Mouse (Mus musculus) midbrain, embryonic 16.5 days (tissue): ENCODE measurements around the gene Dst. TPM values are rescaled to one million over a fixed set of nuclear protein-coding genes. Genes with fewer than 3 reads are reported as not detected.
A peak's percentile ranks its signal among the peaks of the same experiment; 100 is the strongest.

Experiments
- ATAC-seq: fragments of 200-750 bp; cut with Nextera tagmentation; 2 replicates; pipeline ENCODE4 v1.8.0; 2017; ENCODE audit warnings: moderate TSS enrichment
- H3K27ac ChIP-seq: fragments of 300-500 bp; sonication (generic); 2 replicates; pipeline ENCODE4 v1.5.1; 2014; ENCODE audit warnings: mild to moderate bottlenecking, low read length, mixed read lengths
- H3K27me3 ChIP-seq: fragments of 300-500 bp; sonication (generic); 2 replicates; pipeline ENCODE4 v1.6.1; 2014; ENCODE audit warnings: low read depth, low read length, mixed read lengths; ENCODE audit not compliant: control insufficient read depth, insufficient read depth
- H3K36me3 ChIP-seq: fragments of 300-500 bp; sonication (generic); 2 replicates; pipeline ENCODE4 v1.6.1; 2014; ENCODE audit warnings: mild to moderate bottlenecking, low read length, moderate library complexity, mixed read lengths; ENCODE audit not compliant: control insufficient read depth, insufficient read depth
- H3K4me1 ChIP-seq: fragments of 300-500 bp; sonication (generic); 2 replicates; pipeline ENCODE4 v1.6.1; 2014; ENCODE audit warnings: mild to moderate bottlenecking, low read length, mixed read lengths; ENCODE audit not compliant: control insufficient read depth, insufficient read depth
- H3K4me2 ChIP-seq: fragments of 300-500 bp; sonication (generic); 2 replicates; pipeline ENCODE4 v1.6.1; 2014; ENCODE audit warnings: mild to moderate bottlenecking, low read length, mixed read lengths
- H3K4me3 ChIP-seq: fragments of 300-500 bp; sonication (generic); 2 replicates; pipeline ENCODE4 v1.5.1; 2014; ENCODE audit warnings: low read depth, mild to moderate bottlenecking, low read length, moderate library complexity, mixed read lengths
- H3K9ac ChIP-seq: fragments of 300-500 bp; sonication (generic); 2 replicates; pipeline ENCODE4 v1.6.1; 2014; ENCODE audit warnings: low read depth, low read length, mixed read lengths
- H3K9me3 ChIP-seq: fragments of 300-500 bp; sonication (generic); replicated peaks from 2 replicates; pipeline ENCODE4 v1.6.1; 2014; ENCODE audit warnings: mild to moderate bottlenecking, low read length, mixed read lengths; ENCODE audit not compliant: control insufficient read depth, poor library complexity, severe bottlenecking
- WGBS: fragments of 180-500 bp; shearing (Covaris S2); extraction: QIAGEN DNeasy Blood & Tissue Kit; methylation state at CpG from one replicate; pipeline ENCODE4 v1.1.7; 2014; 5-methylcytosine and 5-hydroxymethylcytosine counted together
- polyA plus RNA-seq: library from polyadenylated mRNA; unstranded; fragments of >200 nt; fragmentation: Nextera tagmentation; extraction: Ambion mirVana; gene quantifications from 2 replicates; pipeline ENCODE4 v1.2.1, GENCODE M21; 2015

The Dst gene
- polyA plus RNA-seq, 1 experiment from 2014 or later, result 36.1 TPM

DNA sequence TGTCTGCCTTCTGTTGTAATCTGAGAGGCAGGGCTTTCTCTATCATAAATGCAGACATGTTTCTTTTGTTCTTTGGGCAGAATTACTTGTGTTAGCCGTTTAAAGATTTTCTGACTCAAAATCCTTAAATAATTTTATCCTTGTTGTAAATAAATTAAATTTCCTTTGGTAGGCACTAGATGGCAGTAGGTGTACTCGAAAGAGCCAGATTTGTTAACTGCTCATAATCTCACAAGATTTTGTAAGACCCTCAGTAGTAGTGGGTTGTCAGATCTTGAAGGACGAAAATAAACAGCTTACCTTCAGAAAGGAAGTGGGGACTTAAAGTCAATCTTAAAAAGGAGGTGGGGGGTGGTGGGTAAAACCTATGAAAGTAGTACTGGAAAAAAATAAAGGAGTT lies 209.7 kb downstream of the Dst start:
- ATAC-seq, result no peak
- 46% methylated on average over 3 of the region's 3 CpGs for WGBS

DNA sequence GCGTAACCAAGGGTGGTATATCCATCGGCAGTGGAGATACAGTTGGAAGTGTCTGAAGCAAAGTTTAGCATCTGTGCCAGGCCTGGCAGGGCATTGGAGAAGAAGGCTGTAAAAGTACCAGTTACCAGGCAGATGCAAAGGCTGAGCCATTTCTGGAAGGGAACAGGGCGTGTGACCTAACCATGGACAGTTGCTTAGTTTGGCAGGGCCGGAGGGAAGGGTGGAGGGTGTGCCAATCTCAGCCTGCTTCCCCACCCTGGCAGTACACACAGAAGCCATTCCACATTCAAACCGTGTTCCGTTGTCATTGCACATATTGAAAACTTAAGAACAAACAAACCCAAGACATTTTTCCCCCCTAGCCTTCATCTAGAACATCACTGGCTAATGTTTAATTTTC lies 212.0 kb downstream of the Dst start:
- WGBS, result 94% methylated on average over 6 of the region's 6 CpGs
- Histone ChIP-seq H3K4me3 (no peak overlapping the region), H3K27me3 (no peaks in the 10 kb centered on the region), H3K4me2 (no peak overlapping the region), H3K9me3 (no peaks in the 10 kb centered on the region), H3K27ac (no peak overlapping the region), H3K4me1 (peaks cover 4% of the 10 kb centered on the region; the same call in 1 of the 2 replicates), H3K9ac (no peak overlapping the region), H3K36me3 (no peaks in the 10 kb centered on the region)
- ATAC-seq, result no peak

More for the DNA sequence above, 209.7 kb downstream of the Dst start:
- H3K4me1 ChIP-seq, result 0 out of 2 replicates have a peak, but pooled peaks cover 2% of the 10 kb centered on the region
- no peak overlapping the region for H3K9ac ChIP-seq
- H3K9me3 ChIP-seq, result no peaks in the 10 kb centered on the region
- H3K27ac ChIP-seq, result no peak overlapping the region
- H3K4me3 ChIP-seq, result no peak overlapping the region
- H3K4me2 ChIP-seq, result no peak overlapping the region
- no peaks in the 10 kb centered on the region for H3K27me3 ChIP-seq
- H3K36me3 ChIP-seq, result no peaks in the 10 kb centered on the region

DNA sequence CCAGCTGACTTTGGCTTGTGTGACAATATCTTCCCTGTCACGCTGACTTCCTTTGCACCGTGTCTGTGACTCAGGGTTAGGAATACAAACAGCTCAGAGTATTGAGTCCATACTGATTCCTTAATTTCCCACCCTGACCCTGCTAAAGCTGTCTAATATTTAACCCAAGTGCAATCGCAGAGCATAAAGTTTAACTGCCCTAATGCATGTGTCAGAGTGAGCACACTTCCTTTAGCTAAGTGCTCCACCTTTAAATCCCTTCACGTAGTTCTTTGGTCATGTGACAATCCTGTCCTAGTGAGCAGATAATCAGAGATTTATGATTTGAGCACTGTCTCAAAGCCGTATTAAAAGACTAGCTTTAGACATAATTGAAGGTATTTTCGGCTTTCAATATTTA lies 212.6 kb downstream of the Dst start:
- Histone ChIP-seq H3K27me3 (no peaks in the 10 kb centered on the region), H3K9ac (no peak overlapping the region)
- 77% methylated on average over 6 of the region's 6 CpGs for WGBS

DNA sequence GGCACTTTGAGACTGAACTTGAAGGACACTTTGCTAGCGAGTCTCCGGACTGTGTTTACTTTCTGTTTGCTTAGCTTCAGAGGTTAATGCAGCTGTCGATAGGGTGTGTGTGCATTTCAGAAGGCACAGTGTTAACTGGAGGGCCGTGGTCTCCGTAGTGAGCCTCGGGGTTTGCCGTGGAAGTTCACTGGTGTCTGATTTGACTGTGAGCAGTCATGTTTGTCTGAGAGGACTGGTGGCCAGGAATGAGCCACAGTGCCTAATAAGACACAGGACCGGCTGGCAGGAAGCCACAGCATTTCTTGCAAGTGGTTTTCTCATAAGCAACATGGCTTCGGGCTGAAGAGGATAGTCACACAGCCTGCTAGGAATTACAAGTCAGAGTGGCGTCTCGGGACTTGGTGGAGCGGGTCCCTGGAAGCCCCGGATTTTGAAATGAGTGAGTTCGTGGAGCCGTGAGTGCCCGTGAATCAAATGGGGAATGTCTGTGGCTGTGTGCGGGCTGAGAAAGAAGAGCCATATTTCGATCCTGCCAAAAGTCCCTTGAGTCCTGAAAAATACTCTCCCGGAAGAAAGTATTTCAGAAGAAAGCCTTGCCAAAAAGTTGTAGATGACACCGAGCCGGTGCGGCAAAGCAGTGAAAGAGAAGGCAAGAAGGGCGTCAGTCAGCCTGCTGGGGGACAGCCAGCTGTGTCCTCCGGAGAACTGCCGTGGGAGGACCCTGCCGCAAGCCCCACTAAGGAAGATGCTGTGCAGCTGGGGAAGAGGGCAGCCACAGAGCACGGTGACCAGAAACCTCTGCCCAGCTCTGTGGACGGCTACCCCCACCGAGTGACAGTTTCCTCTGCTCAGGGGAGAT lies 213.4 kb downstream of the Dst start:
- 72% methylated on average over 29 of the region's 29 CpGs for WGBS
- Histone ChIP-seq H3K4me2 (peak overlapping the region; percentile 17), H3K27me3 (no peaks in the 10 kb centered on the region), H3K27ac (no peak overlapping the region), H3K9me3 (no peaks in the 10 kb centered on the region), H3K36me3 (no peaks in the 10 kb centered on the region), H3K4me3 (no peak overlapping the region), H3K9ac (no peak overlapping the region), H3K4me1 (peaks cover 4% of the 10 kb centered on the region; the same call in 1 of the 2 replicates)
- ATAC-seq, result peak; percentile 21; the same call in 1 of the 2 replicates

More for the DNA sequence above, 212.6 kb downstream of the Dst start:
- Histone ChIP-seq H3K27ac (no peak overlapping the region), H3K4me3 (no peak overlapping the region), H3K4me2 (no peak overlapping the region), H3K9me3 (no peaks in the 10 kb centered on the region), H3K4me1 (peaks cover 4% of the 10 kb centered on the region; the same call in 1 of the 2 replicates), H3K36me3 (no peaks in the 10 kb centered on the region)
- ATAC-seq, result no peak

DNA sequence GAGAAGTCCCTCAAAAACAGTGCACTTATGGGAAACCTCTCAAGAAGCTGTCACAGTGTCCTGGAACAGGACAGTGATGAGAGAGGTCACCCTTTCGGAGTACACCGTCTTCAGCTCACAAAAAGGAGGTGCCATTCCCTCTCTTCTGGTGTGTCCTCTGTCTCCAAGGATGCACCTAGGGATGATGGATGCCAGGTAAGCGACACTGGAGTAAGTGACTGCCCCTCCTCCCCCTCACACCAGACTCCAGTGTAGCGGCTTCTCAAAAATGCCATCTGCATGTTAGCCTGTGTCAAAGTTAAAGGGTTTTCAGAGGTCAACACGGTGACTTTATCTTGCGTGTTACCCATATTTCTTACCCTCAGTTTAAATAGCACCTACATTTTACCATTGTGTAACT lies 214.2 kb downstream of the Dst start:
- Histone ChIP-seq H3K27me3 (no peaks in the 10 kb centered on the region), H3K9ac (no peak overlapping the region), H3K4me1 (peaks cover 4% of the 10 kb centered on the region; the same call in 1 of the 2 replicates), H3K4me2 (no peak overlapping the region), H3K36me3 (no peaks in the 10 kb centered on the region), H3K9me3 (no peaks in the 10 kb centered on the region), H3K27ac (no peak overlapping the region), H3K4me3 (no peak overlapping the region)
- ATAC-seq, result no peak
- WGBS, result 94% methylated on average over 6 of the region's 6 CpGs

DNA sequence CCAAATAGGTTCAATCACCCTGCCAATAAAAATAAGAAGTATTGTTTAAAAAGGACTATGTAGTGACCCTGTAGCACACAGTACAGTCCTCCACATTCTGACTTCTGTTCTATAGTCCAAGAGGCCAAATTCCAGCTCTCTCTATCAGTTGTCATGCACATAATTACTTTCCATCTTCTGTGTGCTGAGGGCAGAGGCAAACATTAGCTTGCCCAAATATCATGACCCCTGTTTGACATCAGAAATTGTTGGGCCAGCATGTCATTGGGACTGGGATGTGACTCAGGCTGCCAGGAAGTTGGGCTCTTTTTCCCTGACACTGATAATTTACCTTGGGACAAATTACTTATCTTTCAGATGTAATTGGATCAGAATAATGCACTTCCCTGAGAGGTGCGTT lies 214.9 kb downstream of the Dst start:
- H3K4me3 ChIP-seq, result no peak overlapping the region
- H3K36me3 ChIP-seq, result no peaks in the 10 kb centered on the region
- no peak overlapping the region for H3K4me2 ChIP-seq
- H3K9ac ChIP-seq, result no peak overlapping the region
- no peak for ATAC-seq
- 87% methylated on average over 1 of the region's 1 CpGs for WGBS
- H3K27me3 ChIP-seq, result no peaks in the 10 kb centered on the region
- H3K9me3 ChIP-seq, result no peaks in the 10 kb centered on the region
- H3K4me1 ChIP-seq, result peaks cover 4% of the 10 kb centered on the region; the same call in 1 of the 2 replicates
- no peak overlapping the region for H3K27ac ChIP-seq

DNA sequence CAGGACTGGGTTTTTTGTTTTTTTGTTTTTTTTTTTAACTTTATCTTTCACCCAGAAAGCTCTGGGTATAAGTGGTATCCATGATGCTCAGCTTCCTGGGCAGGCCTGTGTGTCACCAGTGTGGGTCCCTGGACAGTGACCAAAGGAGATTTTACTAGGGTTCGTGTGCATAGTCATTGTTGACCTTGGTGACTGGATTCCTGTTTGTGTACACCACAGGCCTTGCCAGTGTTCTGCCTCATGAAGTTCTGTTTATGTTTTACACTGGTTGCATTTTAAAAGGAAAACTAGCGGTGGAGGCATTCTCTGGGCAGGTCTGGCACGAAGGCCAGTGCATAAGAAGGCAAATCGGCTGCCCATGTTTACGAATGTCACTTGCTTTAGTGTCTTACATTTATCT lies 215.3 kb downstream of the Dst start:
- 91% methylated on average over 5 of the region's 5 CpGs for WGBS
- Histone ChIP-seq H3K36me3 (no peaks in the 10 kb centered on the region), H3K4me2 (no peak overlapping the region), H3K9me3 (no peaks in the 10 kb centered on the region), H3K4me3 (no peak overlapping the region), H3K27me3 (no peaks in the 10 kb centered on the region), H3K9ac (no peak overlapping the region), H3K4me1 (peaks cover 4% of the 10 kb centered on the region; the same call in 1 of the 2 replicates), H3K27ac (no peak overlapping the region)
- ATAC-seq, result no peak

DNA sequence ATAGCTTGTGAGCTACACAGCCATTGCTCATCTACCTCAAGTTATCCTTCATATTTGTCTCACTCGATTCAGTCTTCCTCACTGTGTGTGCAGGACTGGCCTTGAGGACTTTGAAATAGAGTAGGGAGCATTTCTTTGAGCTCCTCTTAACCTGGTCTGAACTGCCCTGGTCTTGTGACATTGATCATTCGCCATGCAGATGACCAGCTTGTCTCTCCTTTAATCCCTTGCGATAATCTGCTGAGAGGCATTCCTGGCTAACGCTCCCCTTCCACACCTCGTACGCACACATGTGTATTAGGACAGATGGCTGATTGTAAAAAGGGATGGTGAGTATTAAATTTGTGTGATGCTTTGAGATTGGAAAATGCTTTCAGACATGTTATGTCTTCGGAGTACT lies 216.4 kb downstream of the Dst start:
- Histone ChIP-seq H3K9ac (no peak overlapping the region), H3K4me2 (no peak overlapping the region), H3K4me3 (no peak overlapping the region), H3K27ac (no peak overlapping the region), H3K4me1 (peaks cover 4% of the 10 kb centered on the region; the same call in 1 of the 2 replicates), H3K9me3 (no peaks in the 10 kb centered on the region), H3K27me3 (no peaks in the 10 kb centered on the region), H3K36me3 (no peaks in the 10 kb centered on the region)
- no peak for ATAC-seq
- WGBS, result 68% methylated on average over 7 of the region's 7 CpGs

DNA sequence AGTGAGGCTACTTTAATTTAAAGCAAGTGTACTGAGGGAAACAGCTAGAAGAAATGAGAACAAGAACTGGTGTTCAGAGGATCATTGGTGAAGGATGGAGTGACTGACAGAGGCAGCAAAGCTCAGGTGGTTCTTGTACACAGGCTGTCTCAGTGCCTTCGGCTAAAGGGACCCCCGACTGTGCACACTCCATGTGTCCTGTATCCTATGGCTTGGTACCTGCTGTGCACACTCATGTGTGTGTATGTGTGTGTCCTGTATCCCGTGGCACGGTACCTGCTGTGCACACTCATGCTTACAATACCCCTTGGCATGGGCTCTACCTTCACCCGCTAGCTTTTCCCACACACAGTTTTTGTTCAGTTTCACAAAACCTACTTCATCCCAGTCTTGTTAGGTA lies 217.1 kb downstream of the Dst start:
- Histone ChIP-seq H3K36me3 (no peaks in the 10 kb centered on the region), H3K27me3 (no peaks in the 10 kb centered on the region), H3K9ac (no peak overlapping the region), H3K9me3 (no peaks in the 10 kb centered on the region), H3K27ac (no peak overlapping the region), H3K4me2 (no peak overlapping the region), H3K4me3 (no peak overlapping the region), H3K4me1 (peaks cover 4% of the 10 kb centered on the region; the same call in 1 of the 2 replicates)
- ATAC-seq, result no peak
- WGBS, result 82% methylated on average over 5 of the region's 5 CpGs
